Mouse (Mus musculus) bone marrow macrophage, adult 2 months (primary cell): Measurements from ENCODE around the gene Tcap. TPM values are rescaled to one million over a fixed set of nuclear protein-coding genes. Genes with fewer than 3 reads are reported as not detected.

Experiments used
- H3K27ac ChIP-seq: 2 replicates; pipeline ENCODE4 v1.5.1; 2012; ENCODE audit warnings: low read depth, low read length; ENCODE audit not compliant: insufficient read depth
- H3K4me1 ChIP-seq: 2 replicates; pipeline ENCODE4 v1.6.1; 2012; ENCODE audit warnings: low read length; ENCODE audit not compliant: control insufficient read depth, insufficient read depth
- H3K4me3 ChIP-seq: 2 replicates; pipeline ENCODE4 v1.5.1; 2012; ENCODE audit warnings: mild to moderate bottlenecking, low read length, moderate library complexity; ENCODE audit not compliant: insufficient read depth
- CTCF ChIP-seq: IDR thresholded peaks from 2 replicates; pipeline ENCODE4 v1.5.1; 2012; ENCODE audit warnings: low read depth, mild to moderate bottlenecking, low read length, moderate library complexity
- POLR2A ChIP-seq: IDR thresholded peaks from 2 replicates; pipeline ENCODE4 v1.6.1; 2012; ENCODE audit warnings: mild to moderate bottlenecking, low read depth, low read length, borderline replicate concordance
- polyA plus RNA-seq: library from polyadenylated mRNA; stranded (reverse); fragments of >200 nt; gene quantifications from 2 replicates; pipeline ENCODE4 v1.2.4, GENCODE M21; 2012; ENCODE audit not compliant: missing spikeins, insufficient read depth, insufficient read length

Gene Tcap
- polyA plus RNA-seq, 1 experiment, result not detected

GRCm38 (mm10) chr11:98389221-98389780 lies 5.7 kb downstream of the Tcap start:
- TF ChIP-seq CTCF (peak; percentile 61), POLR2A (no peak)
- Histone ChIP-seq H3K4me3 (no peak overlapping the region), H3K27ac (no peak overlapping the region), H3K4me1 (peaks cover 2% of the 10 kb centered on the region; the same call in 1 of the 2 replicates)

- TF ChIP-seq POLR2A (no peak), CTCF (no peak)
- no peak overlapping the region for H3K4me3 ChIP-seq
- peaks cover 2% of the 10 kb centered on the region; the same call in 1 of the 2 replicates for H3K4me1 ChIP-seq
- no peak overlapping the region for H3K27ac ChIP-seq
Observed at GRCm38 (mm10) chr11:98390141-98390540, 6.5 kb downstream of the Tcap start.

GRCm38 (mm10) chr11:98392034-98392433 lies 8.4 kb downstream of the Tcap start:
- no peak overlapping the region for H3K27ac ChIP-seq
- H3K4me1 ChIP-seq, result peaks cover 2% of the 10 kb centered on the region; the same call in 1 of the 2 replicates
- no peak overlapping the region for H3K4me3 ChIP-seq
- no peak for TF ChIP-seq CTCF
- no peak for TF ChIP-seq POLR2A

- no peak overlapping the region for H3K4me3 ChIP-seq
- H3K27ac ChIP-seq, result no peak overlapping the region
- peaks cover 2% of the 10 kb centered on the region; the same call in 1 of the 2 replicates for H3K4me1 ChIP-seq
- TF ChIP-seq CTCF (no peak), POLR2A (no peak)
Observed at GRCm38 (mm10) chr11:98392645-98393044, 9.0 kb downstream of the Tcap start.

- no peak overlapping the region for H3K27ac ChIP-seq
- H3K4me1 ChIP-seq, result peaks cover 2% of the 10 kb centered on the region; the same call in 1 of the 2 replicates
- no peak overlapping the region for H3K4me3 ChIP-seq
Observed at GRCm38 (mm10) chr11:98393317-98393716, 9.7 kb downstream of the Tcap start.

GRCm38 (mm10) chr11:98394301-98394700 lies 10.7 kb downstream of the Tcap start:
- TF ChIP-seq POLR2A, result no peak
- TF ChIP-seq CTCF, result no peak
- no peak overlapping the region for H3K4me3 ChIP-seq
- H3K4me1 ChIP-seq, result peaks cover 2% of the 10 kb centered on the region; the same call in 1 of the 2 replicates
- no peak overlapping the region for H3K27ac ChIP-seq

More at GRCm38 (mm10) chr11:98393317-98393716, 9.7 kb downstream of the Tcap start:
- TF ChIP-seq POLR2A (no peak), CTCF (no peak)

GRCm38 (mm10) chr11:98395041-98395440 lies 11.4 kb downstream of the Tcap start:
- Histone ChIP-seq H3K27ac (no peak overlapping the region), H3K4me1 (peaks cover 6% of the 10 kb centered on the region), H3K4me3 (no peak overlapping the region)
- TF ChIP-seq POLR2A (no peak), CTCF (no peak)

GRCm38 (mm10) chr11:98397946-98398345 lies 14.3 kb downstream of the Tcap start:
- H3K4me3 ChIP-seq, result no peak overlapping the region
- H3K4me1 ChIP-seq, result peaks cover 13% of the 10 kb centered on the region
- H3K27ac ChIP-seq, result no peak overlapping the region
- TF ChIP-seq CTCF, result no peak
- TF ChIP-seq POLR2A, result no peak

- TF ChIP-seq POLR2A (no peak), CTCF (no peak)
- peaks cover 11% of the 10 kb centered on the region for H3K4me1 ChIP-seq
- peak within 1 kb of the TSS; percentile 84 for H3K4me3 ChIP-seq
Observed at GRCm38 (mm10) chr11:98400161-98400726, 16.6 kb downstream of the Tcap start, which contains the start of gene Pgap3. Pgap3 (minus strand) TSS chr11:98400490.

GRCm38 (mm10) chr11:98400816-98401215 lies 17.2 kb downstream of the Tcap start:
- H3K27ac ChIP-seq, result no peak overlapping the region
- H3K4me3 ChIP-seq, result peak overlapping the region; percentile 84
- no peak for TF ChIP-seq POLR2A
- TF ChIP-seq CTCF, result no peak
- H3K4me1 ChIP-seq, result peaks cover 11% of the 10 kb centered on the region

More at GRCm38 (mm10) chr11:98400161-98400726, 16.6 kb downstream of the Tcap start, which contains the start of gene Pgap3:
- peak within 1 kb of the TSS; percentile 89 for H3K27ac ChIP-seq

GRCm38 (mm10) chr11:98406621-98407020 lies 23.0 kb downstream of the Tcap start:
- Histone ChIP-seq H3K4me3 (no peak overlapping the region), H3K4me1 (no peaks in the 10 kb centered on the region), H3K27ac (no peak overlapping the region)
- TF ChIP-seq POLR2A (no peak), CTCF (no peak)
